Mouse (Mus musculus): ENCODE measurements around the gene Gpr19.

GRCm38 (mm10) chr6:134943759-134944407, 45.5 kb upstream of the Gpr19 start:
- no peak for TF ChIP-seq POLR2A (IDR thresholded peaks at IDR 0.05; ENCODE audit: borderline replicate concordance, low read depth, low read length)
- no peak for TF ChIP-seq CTCF (IDR thresholded peaks at IDR 0.05; ENCODE audit: low read depth, low read length)

Measured in bone marrow macrophage, adult 2 months (primary cell).